ENCODE assay signal across 34 mouse cellular contexts in genomic region chr9:76318302-76318701, GRCm38 (mm10). TPM values are rescaled to one million over a fixed set of nuclear protein-coding genes. Genes with fewer than 3 reads are reported as not detected.
"Had no signal": no experiment of that assay in that cellular context is flagged by ENCODE, and none has a peak within 500 bp of the region (broad histone marks: within the 10 kb centered on the region; RNA-seq: fewer than 3 reads in every experiment).

No protein-coding gene starts in this region.

- ATAC-seq: forebrain, embryonic 13.5 days; forebrain, embryonic 14.5 days; forebrain, embryonic 15.5 days; forebrain, embryonic 16.5 days; forebrain, postnatal 0 days had no signal

- DNase-seq: cerebellum, adult 9-11 months; cerebellum, postnatal 10 days; cerebellum, postnatal 14 days; cerebellum, postnatal 25 days; cerebellum, postnatal 36 days; embryo, embryonic 11 days; forebrain, postnatal 0 days; gastrocnemius, adult 2 months; gastrocnemius, postnatal 10 days; gastrocnemius, postnatal 14 days; gastrocnemius, postnatal 25 days; gastrocnemius, postnatal 36 days; heart, adult 11 months; heart, adult 18-20 months; heart, adult 2 months had no signal

- H3K27me3 ChIP-seq: forebrain, embryonic 15.5 days had no signal

- H3K36me3 ChIP-seq: embryonic facial prominence, embryonic 10.5 days; embryonic facial prominence, embryonic 12.5 days; embryonic facial prominence, embryonic 13.5 days; embryonic facial prominence, embryonic 15.5 days; forebrain, embryonic 10.5 days; forebrain, embryonic 12.5 days; forebrain, embryonic 15.5 days; heart, embryonic 10.5 days had no signal

RNA-seq across cellular contexts. Expression of gene Hcrtr2, which starts 5.4 kb away (rescaled TPM):
- total RNA-seq: common myeloid progenitor, adult 5-6 weeks; gastrocnemius, adult 18-20 months; gastrocnemius, adult 2 months; gastrocnemius, adult 8-10 months; gastrocnemius, postnatal 10 days; gastrocnemius, postnatal 14 days; gastrocnemius, postnatal 25 days; gastrocnemius, postnatal 36 days; gastrocnemius, postnatal 4 days; granulocyte monocyte progenitor cell, adult 5-6 weeks; heart, adult 18-20 months; heart, adult 2 months; heart, adult 8-10 months had no signal
- polyA plus RNA-seq: erythroblast, embryonic 14.5 days; gonadal fat pad, adult 2 months; heart, adult 2 months had no signal
